Mouse (Mus musculus) small intestine, adult 2 months (tissue): ENCODE results near the gene Neurl2. TPM values are rescaled to one million over a fixed set of nuclear protein-coding genes. Genes with fewer than 3 reads are reported as not detected.

Experiments
- H3K27ac ChIP-seq: fragments of 200-500 bp; 2 replicates; pipeline ENCODE4 v1.5.1; 2012; ENCODE audit warnings: low read depth, low read length, control low read depth, inconsistent platforms; ENCODE audit not compliant: insufficient read depth
- H3K27me3 ChIP-seq: fragments of 200-500 bp; 2 replicates; pipeline ENCODE4 v1.6.1; 2012; ENCODE audit warnings: mild to moderate bottlenecking, moderate library complexity, low read length, inconsistent platforms; ENCODE audit not compliant: control insufficient read depth, insufficient read depth
- H3K36me3 ChIP-seq: fragments of 200-500 bp; 2 replicates; pipeline ENCODE4 v1.6.1; 2012; ENCODE audit warnings: mild to moderate bottlenecking, low read length, control low read depth, inconsistent platforms; ENCODE audit not compliant: control insufficient read depth, insufficient read depth
- H3K4me1 ChIP-seq: fragments of 200-500 bp; 2 replicates; pipeline ENCODE4 v1.6.1; 2012; ENCODE audit warnings: low read length, inconsistent platforms, mixed read lengths; ENCODE audit not compliant: control insufficient read depth, insufficient read depth, insufficient read length
- H3K4me3 ChIP-seq: fragments of 200-500 bp; 2 replicates; pipeline ENCODE4 v1.5.1; 2012; ENCODE audit warnings: low read depth, mild to moderate bottlenecking, control low read depth, inconsistent platforms, low read length, moderate library complexity
- CTCF ChIP-seq: fragments of 200-500 bp; IDR thresholded peaks from 2 replicates; pipeline ENCODE4 v1.5.1; 2012; ENCODE audit warnings: low read depth, mild to moderate bottlenecking, control low read depth, inconsistent platforms, low read length, moderate library complexity, mixed read lengths; ENCODE audit not compliant: insufficient replicate concordance, insufficient read length; ENCODE audit errors: extremely low read depth
- POLR2A ChIP-seq: fragments of 200-500 bp; IDR thresholded peaks from 2 replicates; pipeline ENCODE4 v1.6.1; 2012; ENCODE audit warnings: low read depth, mild to moderate bottlenecking, control low read depth, inconsistent platforms, low read length, moderate library complexity
- WGBS: fragments of 180-500 bp; shearing (Covaris S2); methylation state at CpG from one replicate; pipeline ENCODE4 v1.1.7; 2018; 5-methylcytosine and 5-hydroxymethylcytosine counted together
- polyA plus RNA-seq: library from polyadenylated mRNA; depleted of rRNA; stranded (reverse); fragments of >200 nt; gene quantifications from 2 replicates; pipeline ENCODE4 v1.2.3, GENCODE M21; 2012

Neurl2 gene
- polyA plus RNA-seq, 1 experiment, result 3.1 TPM

GRCm38 (mm10) chr2:164823969-164824368 is 9.3 kb downstream of the Neurl2 start:
- no peak overlapping the region for H3K4me3 ChIP-seq
- no peak overlapping the region for H3K27ac ChIP-seq
- H3K36me3 ChIP-seq, result peaks cover 35% of the 10 kb centered on the region
- H3K27me3 ChIP-seq, result no peaks in the 10 kb centered on the region
- H3K4me1 ChIP-seq, result peaks cover 5% of the 10 kb centered on the region
- no peak for TF ChIP-seq POLR2A
- no peak for TF ChIP-seq CTCF
- 88% methylated on average over 4 of the region's 4 CpGs for whole genome bisulfite sequencing

- Histone ChIP-seq H3K36me3 (peaks cover 35% of the 10 kb centered on the region), H3K4me3 (peak overlapping the region; percentile 81), H3K4me1 (peaks cover 5% of the 10 kb centered on the region), H3K27me3 (no peaks in the 10 kb centered on the region), H3K27ac (peak overlapping the region; percentile 65)
- under 1% methylated on average over 10 of the region's 10 CpGs for WGBS
- TF ChIP-seq CTCF (no peak; the same call in 1 of the 2 replicates), POLR2A (no peak)
These were observed 10.1 kb downstream of the Neurl2 start for GRCm38 (mm10) chr2:164823181-164823585.

GRCm38 (mm10) chr2:164822636-164823165 is 10.6 kb downstream of the Neurl2 start, which contains the start of gene Zswim1:
TSS of gene Zswim1 (plus strand) at chr2:164822686.
- H3K27ac ChIP-seq, result peak within 1 kb of the TSS; percentile 65
- peaks cover 5% of the 10 kb centered on the region for H3K4me1 ChIP-seq
- peaks cover 34% of the 10 kb centered on the region for H3K36me3 ChIP-seq
- WGBS, result 2% methylated on average over 32 of the region's 32 CpGs
- TF ChIP-seq POLR2A (peak; percentile 67; the same call in 1 of the 2 replicates), CTCF (no peak)
- peak within 1 kb of the TSS; percentile 81 for H3K4me3 ChIP-seq
- no peaks in the 10 kb centered on the region for H3K27me3 ChIP-seq

DNA sequence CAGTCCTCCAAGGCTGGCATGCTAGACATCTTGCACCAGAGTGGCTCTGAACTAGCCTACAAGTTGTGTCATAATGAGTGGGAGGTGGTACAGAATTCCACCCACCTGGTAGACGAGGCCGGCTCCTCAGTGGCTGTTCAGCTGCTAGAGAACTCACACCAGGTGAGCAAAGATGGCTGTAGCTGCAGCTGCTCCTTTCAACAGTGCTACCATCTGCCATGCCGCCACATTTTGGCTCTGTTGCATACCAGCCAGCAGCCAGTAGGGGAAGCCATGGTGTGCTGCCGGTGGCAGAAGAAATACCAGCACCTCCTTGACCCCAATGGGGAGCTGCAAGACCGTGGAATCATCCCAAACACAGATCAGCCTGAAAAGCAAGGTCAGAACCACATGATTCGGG is 12.2 kb downstream of the Neurl2 start:
- H3K36me3 ChIP-seq, result peaks cover 27% of the 10 kb centered on the region
- 89% methylated on average over 6 of the region's 6 CpGs for WGBS
- peaks cover 5% of the 10 kb centered on the region for H3K4me1 ChIP-seq
- no peak for TF ChIP-seq CTCF
- TF ChIP-seq POLR2A, result no peak
- no peaks in the 10 kb centered on the region for H3K27me3 ChIP-seq
- H3K27ac ChIP-seq, result no peak overlapping the region
- no peak overlapping the region for H3K4me3 ChIP-seq

- Histone ChIP-seq H3K27ac (no peak overlapping the region), H3K36me3 (peaks cover 17% of the 10 kb centered on the region), H3K4me1 (peaks cover 7% of the 10 kb centered on the region; the same call in 1 of the 2 replicates), H3K4me3 (no peak overlapping the region), H3K27me3 (no peaks in the 10 kb centered on the region)
- 79% methylated on average over 5 of the region's 5 CpGs for WGBS
- TF ChIP-seq CTCF, result no peak
- TF ChIP-seq POLR2A, result no peak
These were observed 15.6 kb downstream of the Neurl2 start for GRCm38 (mm10) chr2:164817703-164818102.

GRCm38 (mm10) chr2:164817206-164817605 is 16.1 kb downstream of the Neurl2 start:
- no peaks in the 10 kb centered on the region for H3K27me3 ChIP-seq
- peaks cover 18% of the 10 kb centered on the region for H3K36me3 ChIP-seq
- peaks cover 8% of the 10 kb centered on the region; the same call in 1 of the 2 replicates for H3K4me1 ChIP-seq
- WGBS, result 85% methylated on average over 6 of the region's 6 CpGs
- H3K4me3 ChIP-seq, result no peak overlapping the region
- no peak overlapping the region for H3K27ac ChIP-seq
- no peak for TF ChIP-seq CTCF
- no peak for TF ChIP-seq POLR2A

GRCm38 (mm10) chr2:164815821-164816220 is 17.4 kb downstream of the Neurl2 start:
- H3K36me3 ChIP-seq, result peaks cover 11% of the 10 kb centered on the region
- peaks cover 8% of the 10 kb centered on the region; the same call in 1 of the 2 replicates for H3K4me1 ChIP-seq
- H3K27ac ChIP-seq, result no peak overlapping the region
- WGBS, result 89% methylated on average over 8 of the region's 8 CpGs
- H3K4me3 ChIP-seq, result no peak overlapping the region
- no peak for TF ChIP-seq CTCF
- TF ChIP-seq POLR2A, result no peak
- no peaks in the 10 kb centered on the region for H3K27me3 ChIP-seq
